Mouse (Mus musculus) erythroblast, embryonic 14.5 days (primary cell): ENCODE results near the gene Gja1. TPM values are rescaled to one million over a fixed set of nuclear protein-coding genes. Genes with fewer than 3 reads are reported as not detected.
"Not testable (repeated sequence)": the region's sequence is repeated elsewhere in the genome, so short reads cannot be mapped to it uniquely, and the experiment has no call there.

Source experiments
- H3K27me3 ChIP-seq: 2 replicates; pipeline ENCODE4 v1.6.1; 2012; ENCODE audit warnings: inconsistent platforms; ENCODE audit not compliant: control insufficient read depth
- H3K36me3 ChIP-seq: 2 replicates; pipeline ENCODE4 v1.6.1; 2012; ENCODE audit warnings: mild to moderate bottlenecking, inconsistent platforms; ENCODE audit not compliant: control insufficient read depth
- H3K4me1 ChIP-seq: 2 replicates; pipeline ENCODE4 v1.6.1; 2012; ENCODE audit warnings: inconsistent platforms; ENCODE audit not compliant: control insufficient read depth
- H3K4me3 ChIP-seq: replicated peaks from 2 replicates; pipeline ENCODE3; 2012; ENCODE audit warnings: moderate library complexity, mild to moderate bottlenecking, inconsistent platforms
- H3K9me3 ChIP-seq: 2 replicates; pipeline ENCODE4 v1.6.1; 2012; ENCODE audit warnings: low read length, inconsistent platforms, mixed read lengths; ENCODE audit not compliant: control insufficient read depth
- GATA1 ChIP-seq: IDR thresholded peaks from 2 replicates; pipeline ENCODE4 v1.6.1; 2012; ENCODE audit warnings: low read length, inconsistent platforms, mixed read lengths
- TAL1 ChIP-seq: IDR thresholded peaks from 3 replicates; pipeline ENCODE4 v1.6.1; 2012; ENCODE audit warnings: low read length, inconsistent platforms, mixed read lengths
- polyA plus RNA-seq: library from polyadenylated mRNA; stranded (reverse); fragments of >175 nt; gene quantifications from 2 replicates; pipeline ENCODE4 v1.2.3, GENCODE M21; 2012

Gene Gja1
- polyA plus RNA-seq, 1 experiment = not detected

GRCm38 (mm10) chr10:56378648-56379254 is 1.6 kb downstream of the Gja1 start:
- peaks cover 8% of the 10 kb centered on the region for H3K4me1 ChIP-seq
- H3K36me3 ChIP-seq = no peaks in the 10 kb centered on the region
- no peaks in the 10 kb centered on the region for H3K9me3 ChIP-seq
- peak overlapping the region; percentile 52 for H3K4me3 ChIP-seq
- no peak for TF ChIP-seq GATA1
- no peak for TF ChIP-seq TAL1
- peaks cover 35% of the 10 kb centered on the region for H3K27me3 ChIP-seq

DNA sequence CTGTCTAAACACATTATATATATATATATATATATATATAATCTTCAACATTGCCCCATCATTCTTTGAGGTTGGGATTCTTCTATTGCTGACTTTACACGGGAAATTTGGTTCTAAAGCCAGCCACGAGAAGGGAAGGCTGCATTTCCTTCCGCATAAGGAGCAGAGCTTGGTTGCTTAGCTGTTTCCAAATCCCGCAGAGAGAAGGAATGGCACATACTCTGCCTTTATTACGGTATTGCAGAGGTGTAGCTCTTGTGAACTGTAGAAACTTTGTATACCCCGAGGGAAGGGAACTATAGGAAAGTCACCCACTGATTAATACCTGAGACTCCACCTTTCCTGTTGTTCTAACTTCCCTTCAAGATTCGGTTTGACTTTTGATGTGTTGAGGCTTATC is 2.6 kb downstream of the Gja1 start:
- peaks cover 35% of the 10 kb centered on the region for H3K27me3 ChIP-seq
- no peak for TF ChIP-seq GATA1
- TF ChIP-seq TAL1 = no peak
- no peaks in the 10 kb centered on the region for H3K9me3 ChIP-seq
- H3K4me1 ChIP-seq = peaks cover 8% of the 10 kb centered on the region
- H3K4me3 ChIP-seq = no peak overlapping the region
- H3K36me3 ChIP-seq = no peaks in the 10 kb centered on the region

DNA sequence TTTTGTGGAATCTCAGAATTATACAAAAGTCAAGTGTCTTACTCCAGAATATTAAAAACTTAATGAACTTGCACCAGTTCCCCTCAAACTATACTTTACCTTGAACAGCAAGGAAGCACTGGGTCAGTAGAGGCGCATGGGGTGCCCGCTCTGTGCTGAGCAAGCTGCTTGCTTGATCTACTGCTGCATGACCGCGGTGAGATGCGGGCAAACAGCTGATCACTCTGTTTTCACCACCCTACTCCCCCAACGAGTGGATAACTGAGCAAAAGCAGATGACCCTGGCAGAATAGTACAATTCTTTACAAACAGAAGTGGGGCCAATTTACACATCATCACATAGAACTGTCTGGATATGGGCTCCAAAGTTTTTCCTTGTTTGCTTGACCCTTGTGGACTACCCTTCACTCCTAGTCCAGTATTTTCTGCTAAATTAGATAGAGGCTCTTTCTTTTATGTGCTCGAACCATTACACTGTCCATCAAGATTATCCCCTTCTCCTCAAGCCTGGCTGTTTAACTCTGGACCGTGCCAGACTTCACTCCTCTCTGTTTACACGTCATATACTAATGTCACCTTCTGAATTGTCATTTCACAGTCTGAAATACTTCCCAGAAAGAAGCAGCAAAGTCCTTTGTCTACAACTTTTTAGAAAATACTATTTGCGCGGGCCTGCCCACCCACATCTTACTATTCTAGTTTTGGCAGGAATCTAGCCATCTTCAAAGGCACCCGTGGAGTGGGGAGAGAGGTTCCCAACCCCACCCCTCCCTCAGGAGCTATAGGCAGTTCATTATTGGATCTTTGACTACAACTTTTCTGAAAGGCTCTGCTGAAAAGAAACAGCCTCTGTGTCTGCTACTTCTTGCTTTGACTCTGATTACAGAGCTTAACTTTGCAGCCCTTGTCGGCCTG is 8.3 kb downstream of the Gja1 start:
- H3K9me3 ChIP-seq = peaks cover 3% of the 10 kb centered on the region; the same call in 1 of the 2 replicates
- TF ChIP-seq TAL1 (no peak), GATA1 (no peak)
- H3K4me1 ChIP-seq = no peaks in the 10 kb centered on the region
- H3K27me3 ChIP-seq = no peaks in the 10 kb centered on the region
- no peaks in the 10 kb centered on the region for H3K36me3 ChIP-seq
- H3K4me3 ChIP-seq = no peak overlapping the region

DNA sequence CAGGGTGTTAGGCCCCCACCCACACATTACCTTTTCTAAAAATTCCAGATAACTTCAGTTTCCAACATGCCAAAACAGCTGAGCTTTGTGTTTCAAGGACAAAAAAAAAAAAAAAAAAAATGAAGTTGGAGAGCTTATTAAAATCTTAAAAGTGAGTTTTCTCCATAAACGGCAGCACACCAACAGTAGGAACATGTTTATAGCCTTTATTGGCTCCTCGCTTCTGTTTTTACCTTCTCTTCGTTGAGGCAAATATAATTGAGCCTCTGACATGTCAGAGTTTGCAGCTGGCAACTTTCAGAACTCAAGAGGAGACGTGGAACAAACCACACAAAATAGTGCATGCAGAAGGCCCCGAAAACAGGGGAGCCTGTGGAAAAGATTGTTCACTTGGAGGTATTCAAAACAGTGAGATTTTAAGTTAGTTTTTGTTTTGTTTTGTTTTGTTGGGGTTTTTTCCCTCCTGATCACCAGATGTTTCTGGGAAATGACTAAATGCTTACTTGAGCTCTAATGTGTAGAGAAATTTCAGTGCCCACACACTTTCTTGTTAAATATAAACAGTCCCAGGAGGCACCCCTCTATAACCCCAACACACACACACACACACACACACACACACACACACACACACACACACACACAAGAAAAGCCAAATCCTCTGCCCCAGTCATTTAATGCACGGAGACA is 16.1 kb downstream of the Gja1 start:
- Histone ChIP-seq H3K36me3 (no peaks in the 10 kb centered on the region), H3K9me3 (no peaks in the 10 kb centered on the region), H3K4me3 (no peak overlapping the region), H3K4me1 (no peaks in the 10 kb centered on the region), H3K27me3 (no peaks in the 10 kb centered on the region)
- TF ChIP-seq TAL1 (no peak), GATA1 (no peak)

DNA sequence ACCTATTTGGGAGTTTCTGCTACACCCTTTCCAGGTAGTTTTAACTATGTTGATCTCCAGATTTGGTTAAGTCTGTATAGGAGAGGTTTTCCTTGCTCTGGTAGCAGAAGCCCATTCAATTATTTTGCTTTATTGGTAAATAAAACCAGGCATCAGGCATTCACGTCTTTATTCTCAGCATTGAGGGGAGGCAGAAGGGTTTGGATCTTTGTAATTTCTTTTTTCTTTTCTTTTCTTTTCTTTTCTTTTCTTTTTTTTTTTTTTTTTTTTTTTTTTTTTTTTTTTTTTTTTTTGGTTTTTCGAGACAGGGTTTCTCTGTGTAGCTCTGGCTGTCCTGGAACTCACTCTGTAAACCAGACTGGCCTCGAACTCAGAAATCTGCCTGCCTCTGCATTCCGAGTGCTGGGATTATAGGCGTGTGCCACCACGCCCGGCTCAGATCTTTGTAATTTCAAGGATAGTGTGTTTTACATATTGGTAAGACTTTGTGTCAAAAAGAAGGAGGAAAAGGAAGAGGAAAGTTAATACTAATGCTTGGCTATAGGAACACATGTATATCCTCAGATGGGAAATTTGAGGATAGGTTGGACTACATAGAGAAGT is 16.8 kb downstream of the Gja1 start:
- H3K27me3 ChIP-seq, H3K9me3 ChIP-seq, H3K4me1 ChIP-seq, H3K36me3 ChIP-seq, H3K4me3 ChIP-seq: not testable (repeated sequence)

GRCm38 (mm10) chr10:56397875-56398274 is 20.7 kb downstream of the Gja1 start:
- Histone ChIP-seq H3K4me1 (no peaks in the 10 kb centered on the region), H3K4me3 (no peak overlapping the region), H3K27me3 (no peaks in the 10 kb centered on the region), H3K36me3 (no peaks in the 10 kb centered on the region), H3K9me3 (no peaks in the 10 kb centered on the region)
- TF ChIP-seq TAL1 (no peak), GATA1 (no peak)

DNA sequence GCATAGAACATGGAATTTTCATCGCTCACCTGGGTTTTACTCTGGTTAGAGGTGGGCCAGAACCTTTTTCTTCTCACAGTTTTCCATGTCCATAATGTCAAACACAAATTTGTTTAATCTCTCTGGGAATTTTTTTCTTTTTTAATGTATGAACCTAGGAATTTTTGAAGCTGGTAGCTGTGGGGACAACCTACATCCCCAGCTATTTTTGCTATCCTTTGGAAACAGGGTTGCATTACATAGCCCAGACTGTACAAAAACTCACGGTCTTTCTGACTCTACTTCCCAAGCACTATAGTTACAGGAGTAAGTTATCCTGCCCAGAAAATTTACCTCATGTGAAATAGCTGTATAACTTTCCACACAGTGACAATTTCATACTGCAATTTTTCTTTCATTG is 21.2 kb downstream of the Gja1 start:
- TF ChIP-seq TAL1 (no peak), GATA1 (no peak)
- H3K27me3 ChIP-seq = no peaks in the 10 kb centered on the region
- H3K4me3 ChIP-seq = no peak overlapping the region
- H3K36me3 ChIP-seq = no peaks in the 10 kb centered on the region
- no peaks in the 10 kb centered on the region for H3K9me3 ChIP-seq
- H3K4me1 ChIP-seq = no peaks in the 10 kb centered on the region

DNA sequence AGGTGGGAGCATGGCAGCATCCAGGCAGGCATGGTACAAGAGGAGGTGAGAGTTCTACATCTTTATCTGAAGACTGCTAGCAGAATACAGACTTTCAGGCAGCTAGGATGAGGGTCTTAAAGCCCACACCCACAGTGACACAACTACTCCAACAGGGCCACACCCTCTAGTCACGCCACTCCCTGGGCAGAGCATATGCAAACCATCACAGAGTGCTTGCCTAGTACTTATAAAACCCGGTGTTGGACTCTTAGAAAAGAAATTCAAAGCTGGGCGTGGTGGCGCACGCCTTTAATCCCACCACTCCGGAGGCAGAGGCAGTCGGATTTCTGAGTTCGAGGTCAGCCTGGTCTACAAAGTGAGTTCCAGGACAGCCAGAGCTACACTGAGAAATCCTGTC is 24.3 kb downstream of the Gja1 start:
- not testable (repeated sequence) for H3K36me3 ChIP-seq, H3K4me1 ChIP-seq, H3K4me3 ChIP-seq, H3K9me3 ChIP-seq, H3K27me3 ChIP-seq

DNA sequence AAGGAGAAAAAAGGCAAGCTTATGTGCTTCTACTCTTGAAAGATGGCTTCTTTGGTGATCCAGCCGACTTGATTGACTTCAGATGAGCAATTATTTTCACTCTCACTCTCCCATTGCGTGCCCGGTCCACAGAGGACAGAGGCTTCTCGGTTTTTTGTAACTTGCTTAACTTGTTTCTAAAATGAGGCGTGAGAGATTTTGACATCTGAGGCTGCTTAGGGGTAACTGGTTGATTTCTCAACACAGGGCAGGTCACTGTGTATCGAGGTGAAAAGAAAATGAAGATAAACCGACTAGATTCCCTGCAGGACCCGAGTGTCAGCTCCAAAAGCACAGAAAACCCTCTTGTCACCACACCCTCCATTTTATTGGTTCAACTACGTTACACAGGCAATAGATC is 28.8 kb downstream of the Gja1 start:
- Histone ChIP-seq H3K4me1 (no peaks in the 10 kb centered on the region), H3K4me3 (no peak overlapping the region), H3K9me3 (no peaks in the 10 kb centered on the region), H3K27me3 (no peaks in the 10 kb centered on the region), H3K36me3 (no peaks in the 10 kb centered on the region)
- TF ChIP-seq TAL1 (no peak), GATA1 (no peak)
